Mouse (Mus musculus) E14TG2a.4 (cell line): ENCODE results near the gene Ly6g.
"Not testable (repeated sequence)": the region's sequence is repeated elsewhere in the genome, so short reads cannot be mapped to it uniquely, and the experiment has no call there.

ENCODE experiments used
- H3K27me3 ChIP-seq: 2 replicates; pipeline ENCODE4 v1.6.1; 2014; ENCODE audit warnings: low read length, control low read depth; ENCODE audit not compliant: insufficient read depth
- H3K36me3 ChIP-seq: 2 replicates; pipeline ENCODE4 v1.6.1; 2014; ENCODE audit warnings: low read length, control low read depth; ENCODE audit not compliant: insufficient read depth
- H3K4me1 ChIP-seq: replicated peaks from 2 replicates; pipeline ENCODE4 v1.6.1; 2014; ENCODE audit warnings: low read depth, low read length, control low read depth
- H3K4me3 ChIP-seq: replicated peaks from 2 replicates; pipeline ENCODE4 v1.5.1; 2014; ENCODE audit warnings: mild to moderate bottlenecking, low read length
- H3K9me3 ChIP-seq: 2 replicates; pipeline ENCODE4 v1.6.1; 2014; ENCODE audit warnings: low read length, control low read depth
- CTCF ChIP-seq: conservative IDR thresholded peaks from 2 replicates; pipeline ENCODE4 v1.5.1; 2014; ENCODE audit warnings: low read length
- NANOG ChIP-seq: IDR thresholded peaks from 2 replicates; pipeline ENCODE4 v1.6.1; 2014; ENCODE audit warnings: borderline replicate concordance, low read length, mixed read lengths
- POU5F1 ChIP-seq: IDR thresholded peaks from 2 replicates; pipeline ENCODE4 v1.6.1; 2014; ENCODE audit warnings: low read length, borderline replicate concordance

The Ly6g gene

GRCm38 (mm10) chr15:75141812-75142360, 13.2 kb upstream of the Ly6g start:
- not testable (repeated sequence) for H3K36me3 ChIP-seq, H3K27me3 ChIP-seq, H3K4me1 ChIP-seq, H3K4me3 ChIP-seq
- peaks cover 21% of the 10 kb centered on the region for H3K9me3 ChIP-seq
- TF ChIP-seq CTCF, result peak; percentile 70

- peaks cover 5% of the 10 kb centered on the region for H3K9me3 ChIP-seq
- no peaks in the 10 kb centered on the region for H3K36me3 ChIP-seq
- no peak overlapping the region for H3K4me3 ChIP-seq
- H3K4me1 ChIP-seq, result no peaks in the 10 kb centered on the region
- TF ChIP-seq POU5F1 (no peak), CTCF (peak; percentile 53), NANOG (no peak)
- no peaks in the 10 kb centered on the region for H3K27me3 ChIP-seq
These were observed 11.3 kb upstream of the Ly6g start for GRCm38 (mm10) chr15:75143735-75144134.

GRCm38 (mm10) chr15:75153087-75153486, 2.0 kb upstream of the Ly6g start:
- H3K36me3 ChIP-seq, result no peaks in the 10 kb centered on the region
- no peaks in the 10 kb centered on the region for H3K4me1 ChIP-seq
- TF ChIP-seq POU5F1 (no peak), NANOG (no peak), CTCF (no peak)
- H3K27me3 ChIP-seq, result no peaks in the 10 kb centered on the region
- no peak overlapping the region for H3K4me3 ChIP-seq
- H3K9me3 ChIP-seq, result peaks cover 57% of the 10 kb centered on the region

- Histone ChIP-seq H3K4me1 (no peaks in the 10 kb centered on the region), H3K9me3 (peaks cover 77% of the 10 kb centered on the region)
- TF ChIP-seq NANOG, result no peak
- TF ChIP-seq POU5F1, result no peak
- TF ChIP-seq CTCF, result no peak
These were observed 2.6 kb downstream of the Ly6g start for GRCm38 (mm10) chr15:75157646-75158045.

GRCm38 (mm10) chr15:75175506-75175905, 20.5 kb downstream of the Ly6g start:
- Histone ChIP-seq H3K4me3 (no peak overlapping the region), H3K36me3 (no peaks in the 10 kb centered on the region), H3K9me3 (peaks cover 32% of the 10 kb centered on the region), H3K4me1 (no peaks in the 10 kb centered on the region), H3K27me3 (no peaks in the 10 kb centered on the region)
- TF ChIP-seq CTCF, result peak; percentile 69
- no peak for TF ChIP-seq POU5F1

More at GRCm38 (mm10) chr15:75157646-75158045, 2.6 kb downstream of the Ly6g start:
- H3K4me3 ChIP-seq, result no peak overlapping the region
- no peaks in the 10 kb centered on the region for H3K27me3 ChIP-seq
- H3K36me3 ChIP-seq, result no peaks in the 10 kb centered on the region

- Histone ChIP-seq H3K36me3 (no peaks in the 10 kb centered on the region), H3K9me3 (peaks cover 9% of the 10 kb centered on the region; the same call in 1 of the 2 replicates), H3K4me1 (no peaks in the 10 kb centered on the region), H3K27me3 (no peaks in the 10 kb centered on the region), H3K4me3 (no peak overlapping the region)
- TF ChIP-seq NANOG (no peak), CTCF (no peak), POU5F1 (no peak)
These were observed 31.3 kb downstream of the Ly6g start for GRCm38 (mm10) chr15:75186291-75186690.

- TF ChIP-seq POU5F1 (no peak), NANOG (no peak), CTCF (peak; percentile 51)
- no peaks in the 10 kb centered on the region for H3K4me1 ChIP-seq
- H3K27me3 ChIP-seq, result no peaks in the 10 kb centered on the region
- no peak overlapping the region for H3K4me3 ChIP-seq
- no peaks in the 10 kb centered on the region for H3K9me3 ChIP-seq
- H3K36me3 ChIP-seq, result no peaks in the 10 kb centered on the region
These were observed 34.1 kb downstream of the Ly6g start for GRCm38 (mm10) chr15:75189116-75189515.

GRCm38 (mm10) chr15:75190560-75190959, 35.5 kb downstream of the Ly6g start:
- not testable (repeated sequence) for H3K9me3 ChIP-seq, H3K27me3 ChIP-seq, H3K4me1 ChIP-seq, H3K4me3 ChIP-seq, H3K36me3 ChIP-seq
- peak; percentile 34; the same call in 1 of the 2 replicates for TF ChIP-seq CTCF
